Comparison of ENCODE assay signal across 8 mouse cellular contexts in genomic region chr12:37109474-37110012, GRCm38 (mm10). TPM values are rescaled to one million over a fixed set of nuclear protein-coding genes. Genes with fewer than 3 reads are reported as not detected.
DNase-seq lines count a peak whose midpoint lies in the region; ATAC-seq and TF ChIP-seq lines count a peak whose summit lies in the region.

No protein-coding gene starts in this region.

- no peaks in the 10 kb centered on the region for H3K36me3 ChIP-seq in kidney, embryonic 15.5 days
- no peaks in the 10 kb centered on the region for H3K36me3 ChIP-seq in forebrain, embryonic 10.5 days (replicated peaks)
- H3K36me3 ChIP-seq in intestine, embryonic 16.5 days (ENCODE audit: control insufficient read depth, insufficient read depth, low read length), result no peaks in the 10 kb centered on the region
- no peaks in the 10 kb centered on the region for H3K36me3 ChIP-seq in midbrain, postnatal 0 days (ENCODE audit: insufficient read depth, low read length)

- no peaks in the 10 kb centered on the region for H3K9me3 ChIP-seq in kidney, embryonic 15.5 days (replicated peaks)
- no peaks in the 10 kb centered on the region for H3K9me3 ChIP-seq in forebrain, embryonic 10.5 days
- no peaks in the 10 kb centered on the region for H3K9me3 ChIP-seq in intestine, embryonic 16.5 days (ENCODE audit: control insufficient read depth, low read length)
- H3K9me3 ChIP-seq in midbrain, postnatal 0 days (ENCODE audit: low read length), result no peaks in the 10 kb centered on the region

- peaks cover 24% of the 10 kb centered on the region for H3K4me1 ChIP-seq in kidney, embryonic 15.5 days
- H3K4me1 ChIP-seq in forebrain, embryonic 10.5 days, result peaks cover 26% of the 10 kb centered on the region
- peaks cover 13% of the 10 kb centered on the region for H3K4me1 ChIP-seq in intestine, embryonic 16.5 days (ENCODE audit: control insufficient read depth, insufficient read depth, low read length)
- peaks cover 8% of the 10 kb centered on the region for H3K4me1 ChIP-seq in midbrain, postnatal 0 days (ENCODE audit: insufficient read depth, low read length)

- DNase-seq in kidney, adult 11 months, result no peak
- peak; percentile 26 for DNase-seq in forebrain, embryonic 10.5 days (ENCODE audit: extremely low spot score, low spot score)
- DNase-seq in midbrain, postnatal 0 days (ENCODE audit: low spot score), result no peak
- DNase-seq in left cerebral cortex, adult 11 months (ENCODE audit: low spot score), result no peak
- DNase-seq in frontal cortex, adult 2 months (ENCODE audit: extremely low spot score in 1 of 2, low spot score in 1 of 2), result no peak
- no peak for DNase-seq in adrenal gland, postnatal 25 days

- 5% methylated on average over 18 of the region's 18 CpGs for WGBS in kidney, embryonic 15.5 days
- 5% methylated on average over 18 of the region's 18 CpGs for WGBS in forebrain, embryonic 10.5 days
- WGBS in intestine, embryonic 16.5 days, result 6% methylated on average over 18 of the region's 18 CpGs
- 5% methylated on average over 18 of the region's 18 CpGs for WGBS in midbrain, postnatal 0 days

- peak; percentile 21; the same call in 1 of the 2 replicates for ATAC-seq in kidney, embryonic 15.5 days (replicated peaks; ENCODE audit: low FRiP score)
- no peak for ATAC-seq in intestine, embryonic 16.5 days
- no peak for ATAC-seq in midbrain, postnatal 0 days (ENCODE audit: low FRiP score)

- H3K27me3 ChIP-seq in kidney, embryonic 15.5 days, result peaks cover 31% of the 10 kb centered on the region
- peaks cover 71% of the 10 kb centered on the region for H3K27me3 ChIP-seq in forebrain, embryonic 10.5 days (ENCODE audit: poor library complexity, severe bottlenecking)
- H3K27me3 ChIP-seq in intestine, embryonic 16.5 days (replicated peaks; ENCODE audit: control insufficient read depth, insufficient read depth, low read length), result peaks cover 26% of the 10 kb centered on the region; the same call in 1 of the 2 replicates
- peaks cover 25% of the 10 kb centered on the region for H3K27me3 ChIP-seq in midbrain, postnatal 0 days (ENCODE audit: insufficient read depth, low read length)

- no peak for TF ChIP-seq CTCF in midbrain, postnatal 0 days (IDR thresholded peaks at IDR 0.05)

- H3K9ac ChIP-seq in kidney, embryonic 15.5 days, result peak overlapping the region; percentile 54; the same call in 1 of the 2 replicates
- peak overlapping the region; percentile 25 for H3K9ac ChIP-seq in intestine, embryonic 16.5 days (ENCODE audit: low read depth, low read length)
- no peak overlapping the region for H3K9ac ChIP-seq in midbrain, postnatal 0 days (replicated peaks; ENCODE audit: low read length, poor library complexity, severe bottlenecking)

- peak overlapping the region; percentile 97 for H3K4me2 ChIP-seq in kidney, embryonic 15.5 days
- H3K4me2 ChIP-seq in intestine, embryonic 16.5 days (ENCODE audit: low read depth, low read length), result peak overlapping the region; percentile 92
- H3K4me2 ChIP-seq in midbrain, postnatal 0 days (ENCODE audit: low read depth, low read length, poor library complexity, severe bottlenecking), result peak overlapping the region; percentile 87

- peak overlapping the region; percentile 60 for H3K4me3 ChIP-seq in kidney, embryonic 15.5 days (replicated peaks)
- peak overlapping the region; percentile 53 for H3K4me3 ChIP-seq in forebrain, embryonic 10.5 days
- peak overlapping the region; percentile 55 for H3K4me3 ChIP-seq in intestine, embryonic 16.5 days (ENCODE audit: low read length)
- H3K4me3 ChIP-seq in midbrain, postnatal 0 days (ENCODE audit: low read depth, low read length), result peak overlapping the region; percentile 48

- H3K27ac ChIP-seq in kidney, embryonic 15.5 days, result peak overlapping the region; percentile 79
- H3K27ac ChIP-seq in forebrain, embryonic 10.5 days, result no peak overlapping the region
- no peak overlapping the region for H3K27ac ChIP-seq in intestine, embryonic 16.5 days (ENCODE audit: low read length)
- no peak overlapping the region for H3K27ac ChIP-seq in midbrain, postnatal 0 days (ENCODE audit: low read depth, low read length)

RNA-seq across cellular contexts. Expression of gene Meox2, which starts 1.2 kb away (rescaled TPM):
- 12.9 and 13.3 TPM in 2 replicates for polyA plus RNA-seq in kidney, embryonic 15.5 days (2015; fragmentation: Nextera tagmentation; extraction: Ambion mirVana)
- 0.39 and 0.43 TPM in 2 replicates for polyA plus RNA-seq in forebrain, embryonic 10.5 days (2016; fragmentation: Nextera tagmentation; extraction: Ambion mirVana)
- 1.9 and 2.2 TPM in 2 replicates for polyA plus RNA-seq in intestine, embryonic 16.5 days (2015; fragmentation: Nextera tagmentation; extraction: Ambion mirVana)
- 0.11 and 0.28 TPM in 2 replicates for total RNA-seq in midbrain, postnatal 0 days (2014; rRNA removed)
- 0.09 and 0.20 TPM in 2 replicates for polyA plus RNA-seq in midbrain, postnatal 0 days (2015; fragmentation: Nextera tagmentation; extraction: Ambion mirVana)
- 0.17 and 0.18 TPM in 2 replicates for polyA plus RNA-seq in frontal cortex, adult 2 months (2012; rRNA removed)
- 0.90 and 1.6 TPM in 2 replicates for total RNA-seq in adrenal gland, postnatal 25 days (2021)
